Mouse (Mus musculus) liver, postnatal 0 days (tissue): ENCODE measurements around the gene Cyp46a1. TPM values are rescaled to one million over a fixed set of nuclear protein-coding genes. Genes with fewer than 3 reads are reported as not detected.

Experiments
- ATAC-seq: fragments of 200-750 bp; cut with Nextera tagmentation; 2 replicates; pipeline ENCODE4 v1.8.0; 2017; ENCODE audit warnings: mild to moderate bottlenecking, moderate library complexity
- DNase-seq: peaks from one replicate; pipeline ENCODE4 v3.0.0-alpha.2; 2016
- H3K27ac ChIP-seq: fragments of 300-500 bp; sonication (generic); 2 replicates; pipeline ENCODE4 v1.5.1; 2014; ENCODE audit warnings: antibody characterized with exemption, moderate library complexity, mild to moderate bottlenecking, low read depth
- H3K27me3 ChIP-seq: fragments of 300-500 bp; sonication (generic); 2 replicates; pipeline ENCODE4 v1.6.1; 2014; ENCODE audit warnings: low read length, control low read depth, mixed read lengths; ENCODE audit not compliant: insufficient read depth
- H3K36me3 ChIP-seq: fragments of 300-500 bp; sonication (generic); replicated peaks from 2 replicates; pipeline ENCODE4 v1.6.1; 2014; ENCODE audit warnings: mild to moderate bottlenecking, control low read depth, low read length, moderate library complexity, mixed read lengths; ENCODE audit not compliant: insufficient read depth
- H3K4me1 ChIP-seq: fragments of 300-500 bp; sonication (generic); 2 replicates; pipeline ENCODE4 v1.6.1; 2014; ENCODE audit warnings: antibody characterized with exemption, mild to moderate bottlenecking, control low read depth; ENCODE audit not compliant: insufficient read depth
- H3K4me2 ChIP-seq: fragments of 300-500 bp; sonication (generic); 2 replicates; pipeline ENCODE4 v1.6.1; 2014; ENCODE audit warnings: low read depth, mild to moderate bottlenecking, low read length, moderate library complexity, mixed read lengths
- H3K4me3 ChIP-seq: fragments of 300-500 bp; sonication (generic); 2 replicates; pipeline ENCODE4 v1.5.1; 2014; ENCODE audit warnings: low read depth, low read length
- H3K9ac ChIP-seq: fragments of 300-500 bp; sonication (generic); replicated peaks from 2 replicates; pipeline ENCODE4 v1.6.1; 2014; ENCODE audit warnings: mild to moderate bottlenecking, moderate library complexity
- H3K9me3 ChIP-seq: fragments of 300-500 bp; sonication (generic); 2 replicates; pipeline ENCODE4 v1.6.1; 2016; ENCODE audit warnings: mild to moderate bottlenecking, control low read depth, low read length, mixed read lengths
- CTCF ChIP-seq: sonication (generic); IDR thresholded peaks from 2 replicates; pipeline ENCODE4 v1.5.1; 2016; ENCODE audit warnings: antibody characterized with exemption, low read depth
- EP300 ChIP-seq: IDR thresholded peaks from 2 replicates; pipeline ENCODE4 v1.6.1; 2016; ENCODE audit warnings: antibody characterized with exemption, low read depth, mild to moderate bottlenecking
- WGBS: fragments of 180-500 bp; shearing (Covaris S2); extraction: QIAGEN DNeasy Blood & Tissue Kit; methylation state at CpG from one replicate; pipeline ENCODE4 v1.1.7; 2014; ENCODE audit not compliant: insufficient replicate concordance; 5-methylcytosine and 5-hydroxymethylcytosine counted together
- polyA plus RNA-seq: library from polyadenylated mRNA; unstranded; fragments of >200 nt; fragmentation: Nextera tagmentation; extraction: Ambion mirVana; gene quantifications from 2 replicates; pipeline ENCODE4 v1.2.1, GENCODE M21; 2015

The Cyp46a1 gene
- polyA plus RNA-seq, 1 experiment from 2014 or later = 0.23 TPM

GRCm38 (mm10) chr12:108288127-108288880, 45.9 kb upstream of the Cyp46a1 start:
- Histone ChIP-seq H3K27me3 (0 out of 2 replicates have a peak, but pooled peaks cover 3% of the 10 kb centered on the region), H3K4me1 (no peaks in the 10 kb centered on the region), H3K4me2 (no peak overlapping the region), H3K36me3 (no peaks in the 10 kb centered on the region), H3K4me3 (no peak overlapping the region), H3K9ac (no peak overlapping the region), H3K9me3 (no peaks in the 10 kb centered on the region), H3K27ac (no peak overlapping the region)
- TF ChIP-seq EP300 (no peak), CTCF (no peak)
- ATAC-seq = no peak
- WGBS = 81% methylated on average over 19 of the region's 19 CpGs
- DNase-seq = no peak

DNA sequence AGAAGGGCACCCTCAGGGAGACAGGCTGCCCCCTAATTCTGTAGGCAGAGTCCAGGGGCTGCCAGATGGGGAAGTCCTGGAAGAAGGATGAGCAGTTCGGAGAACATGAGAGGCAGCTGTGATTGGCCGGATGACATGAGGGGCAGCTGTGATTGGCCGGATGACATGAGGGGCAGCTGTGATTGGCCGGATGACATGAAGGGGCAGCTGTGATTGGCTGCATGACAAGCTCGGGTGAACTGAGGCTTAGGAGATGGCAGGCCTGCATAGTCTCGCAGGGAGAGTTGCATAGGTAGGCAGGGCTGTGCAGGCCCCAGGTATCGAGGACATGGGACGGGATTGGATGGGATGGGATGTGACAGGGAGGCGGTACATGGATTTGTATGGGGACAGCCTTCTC, 41.8 kb upstream of the Cyp46a1 start:
- no peak for TF ChIP-seq EP300
- no peak for TF ChIP-seq CTCF
- Histone ChIP-seq H3K36me3 (no peaks in the 10 kb centered on the region), H3K9ac (no peak overlapping the region), H3K4me2 (no peak overlapping the region), H3K9me3 (no peaks in the 10 kb centered on the region), H3K27me3 (no peaks in the 10 kb centered on the region), H3K27ac (no peak overlapping the region), H3K4me1 (no peaks in the 10 kb centered on the region), H3K4me3 (no peak overlapping the region)
- 13% methylated on average over 9 of the region's 9 CpGs for WGBS
- ATAC-seq (peak; percentile 70), DNase-seq (no peak)

GRCm38 (mm10) chr12:108292957-108293356, 41.2 kb upstream of the Cyp46a1 start:
- no peaks in the 10 kb centered on the region for H3K36me3 ChIP-seq
- peak; percentile 81 for ATAC-seq
- peak overlapping the region; percentile 40 for H3K4me2 ChIP-seq
- no peaks in the 10 kb centered on the region for H3K27me3 ChIP-seq
- peak; percentile 90 for TF ChIP-seq CTCF
- no peak for TF ChIP-seq EP300
- no peak overlapping the region for H3K27ac ChIP-seq
- WGBS = 3% methylated on average over 8 of the region's 8 CpGs
- H3K4me1 ChIP-seq = no peaks in the 10 kb centered on the region
- H3K4me3 ChIP-seq = no peak overlapping the region
- no peak overlapping the region for H3K9ac ChIP-seq
- H3K9me3 ChIP-seq = no peaks in the 10 kb centered on the region
- DNase-seq = peak; percentile 73

GRCm38 (mm10) chr12:108294620-108295019, 39.6 kb upstream of the Cyp46a1 start:
- Histone ChIP-seq H3K4me1 (no peaks in the 10 kb centered on the region), H3K4me2 (no peak overlapping the region), H3K27me3 (no peaks in the 10 kb centered on the region), H3K9me3 (no peaks in the 10 kb centered on the region), H3K9ac (no peak overlapping the region), H3K27ac (no peak overlapping the region), H3K4me3 (no peak overlapping the region), H3K36me3 (no peaks in the 10 kb centered on the region)
- 82% methylated on average over 3 of the region's 3 CpGs for WGBS
- no peak for TF ChIP-seq CTCF
- TF ChIP-seq EP300 = no peak
- DNase-seq (no peak), ATAC-seq (no peak)

DNA sequence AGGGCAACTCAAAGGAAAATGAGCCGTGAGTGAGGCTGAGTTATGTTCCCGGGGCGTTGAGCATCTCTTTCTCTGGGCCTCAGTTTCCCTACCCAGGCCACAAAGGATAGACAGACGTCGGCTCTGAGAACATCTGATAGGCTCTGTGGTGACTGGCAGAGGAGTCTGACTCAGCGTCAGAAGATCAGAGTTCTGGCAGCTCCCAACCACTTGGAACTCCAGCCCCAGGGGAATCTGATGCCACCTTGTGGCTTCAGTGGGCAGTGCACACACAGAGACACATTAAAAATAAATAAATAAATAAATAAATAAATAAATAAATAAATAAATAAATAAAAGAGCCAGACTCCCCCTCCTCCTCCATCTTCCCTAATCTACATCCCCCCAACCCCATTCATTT, 37.1 kb upstream of the Cyp46a1 start:
- H3K36me3 ChIP-seq = no peaks in the 10 kb centered on the region
- TF ChIP-seq EP300 = no peak
- peak; percentile 43 for TF ChIP-seq CTCF
- H3K27ac ChIP-seq = no peak overlapping the region
- DNase-seq = no peak
- H3K4me3 ChIP-seq = no peak overlapping the region
- no peak overlapping the region for H3K9ac ChIP-seq
- H3K4me2 ChIP-seq = no peak overlapping the region
- no peak for ATAC-seq
- 59% methylated on average over 6 of the region's 6 CpGs for WGBS
- no peaks in the 10 kb centered on the region for H3K9me3 ChIP-seq
- no peaks in the 10 kb centered on the region for H3K27me3 ChIP-seq
- H3K4me1 ChIP-seq = no peaks in the 10 kb centered on the region

DNA sequence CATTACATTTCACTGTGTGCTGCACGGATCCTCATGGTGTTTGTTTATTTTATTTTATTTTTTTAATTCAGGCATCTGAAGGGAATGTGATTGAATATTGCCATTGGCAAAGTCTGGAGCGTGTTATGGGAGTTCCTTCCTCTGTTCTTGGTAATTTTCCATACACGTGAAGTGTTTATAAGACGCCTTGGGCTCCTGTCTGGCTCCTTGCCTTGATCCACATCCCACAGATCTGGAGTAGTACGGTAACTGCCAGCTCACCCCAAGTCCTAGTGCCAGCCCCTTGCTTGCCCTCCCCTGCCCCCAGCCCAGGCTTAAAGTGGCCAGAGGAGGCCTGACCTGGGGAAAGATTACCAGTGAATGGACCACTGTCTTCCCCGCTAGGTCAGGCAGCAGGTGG, 33.2 kb upstream of the Cyp46a1 start:
- ATAC-seq = no peak
- no peaks in the 10 kb centered on the region for H3K9me3 ChIP-seq
- no peak for TF ChIP-seq CTCF
- TF ChIP-seq EP300 = no peak
- no peak overlapping the region for H3K27ac ChIP-seq
- no peak overlapping the region for H3K4me2 ChIP-seq
- no peak overlapping the region for H3K4me3 ChIP-seq
- no peak for DNase-seq
- no peaks in the 10 kb centered on the region for H3K4me1 ChIP-seq
- WGBS = 79% methylated on average over 6 of the region's 6 CpGs
- no peaks in the 10 kb centered on the region for H3K36me3 ChIP-seq
- H3K27me3 ChIP-seq = peaks cover 20% of the 10 kb centered on the region
- H3K9ac ChIP-seq = no peak overlapping the region
